Mouse (Mus musculus): ENCODE measurements around the gene Prrx2. TPM values are rescaled to one million over a fixed set of nuclear protein-coding genes. Genes with fewer than 3 reads are reported as not detected.
A peak's percentile ranks its signal among the peaks of the same experiment; 100 is the strongest.

Gene Prrx2
- total RNA-seq (2021) = 1 to 10 TPM; 1.8 to 2.7 TPM

DNA sequence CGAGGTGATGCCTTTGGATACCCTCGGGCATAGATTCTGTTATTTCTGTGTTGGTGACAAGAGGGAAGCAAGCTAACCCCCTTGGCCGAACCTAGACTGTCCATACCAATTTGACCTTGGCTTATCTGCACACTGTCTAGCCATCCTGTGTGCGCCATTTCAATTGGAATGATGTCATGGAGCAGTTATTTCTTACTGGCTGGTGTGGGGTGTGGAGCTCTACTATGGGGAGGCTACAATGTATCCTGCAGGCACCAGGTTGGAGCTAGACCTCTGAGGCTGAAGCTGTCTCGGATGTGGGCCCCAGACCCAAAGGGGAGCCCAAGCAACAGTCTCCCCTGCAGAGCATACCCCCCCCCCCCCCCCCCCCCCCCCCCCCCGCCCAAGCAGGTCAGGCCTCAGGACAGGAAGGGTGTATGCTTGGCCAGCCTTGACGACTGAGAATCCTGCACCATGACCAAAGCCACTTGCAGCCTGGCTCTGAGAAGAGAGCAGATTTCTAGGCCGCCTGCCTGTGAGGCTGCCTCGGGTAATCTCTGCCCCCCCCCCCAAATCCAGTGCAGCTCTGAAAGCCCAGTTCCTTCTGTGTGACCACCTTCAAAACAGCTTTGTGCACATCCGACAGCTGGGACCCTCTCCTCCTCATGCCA is at the start of gene Prrx2:
Gene Prrx2 (plus strand): TSS at position 600 of the 650 bp plus-strand sequence.
- no peak for DNase-seq (ENCODE audit: extremely low spot score in 1 of 2, low spot score in 2 of 2)
- intact Hi-C loops (cut with DNase I) = no loop called here

DNA sequence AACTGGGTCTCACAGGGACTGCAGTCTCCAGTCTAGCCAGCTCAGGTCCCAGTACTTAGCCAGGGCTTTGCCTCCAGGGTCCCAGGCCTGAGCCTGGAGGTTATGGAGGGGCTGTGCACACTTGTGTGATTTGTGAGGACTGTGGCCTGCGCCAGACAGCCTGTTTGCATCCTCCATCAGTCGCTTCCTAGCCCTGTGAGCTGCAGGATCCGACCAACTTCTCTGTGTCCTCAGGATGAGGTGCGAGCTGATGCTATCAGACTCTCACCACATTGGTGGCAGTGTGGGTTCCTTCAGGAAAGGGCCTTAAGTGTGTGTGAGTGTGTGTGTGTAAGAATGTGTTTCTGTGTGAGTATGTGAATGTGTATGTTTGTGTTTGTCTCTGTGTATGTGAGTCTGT is 47.3 kb upstream of the Prrx2 start:
- intact Hi-C loops (cut with DNase I) = no loop called here
- no peak for DNase-seq (ENCODE audit: extremely low spot score in 1 of 2, low spot score in 2 of 2)

DNA sequence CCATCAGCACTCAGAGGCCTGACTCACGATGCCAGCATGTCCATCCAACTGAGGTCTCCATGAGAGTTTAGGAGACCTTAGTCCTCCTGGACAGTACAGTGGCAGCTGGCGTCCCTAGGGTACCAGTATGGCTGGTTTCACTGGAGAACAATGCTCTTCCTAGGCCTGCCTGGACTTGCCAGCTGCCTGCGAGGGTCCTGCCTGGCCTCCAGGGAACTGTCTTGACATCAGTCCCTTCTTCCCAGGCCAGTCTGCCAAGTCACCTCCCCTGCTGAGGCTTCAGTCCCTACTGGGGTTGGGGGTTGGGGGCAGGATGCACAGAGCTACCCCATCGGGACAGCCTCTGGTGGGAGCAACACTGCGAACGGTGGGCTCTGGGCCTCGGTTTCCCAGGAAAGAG is 42.7 kb upstream of the Prrx2 start:
- no peak for DNase-seq (ENCODE audit: extremely low spot score in 1 of 2, low spot score in 2 of 2)
- intact Hi-C loops (cut with DNase I) = loop anchor here (5.0 kb wide), 1 partner anchor 180 kb away; no protein-coding TSS in a partner anchor

DNA sequence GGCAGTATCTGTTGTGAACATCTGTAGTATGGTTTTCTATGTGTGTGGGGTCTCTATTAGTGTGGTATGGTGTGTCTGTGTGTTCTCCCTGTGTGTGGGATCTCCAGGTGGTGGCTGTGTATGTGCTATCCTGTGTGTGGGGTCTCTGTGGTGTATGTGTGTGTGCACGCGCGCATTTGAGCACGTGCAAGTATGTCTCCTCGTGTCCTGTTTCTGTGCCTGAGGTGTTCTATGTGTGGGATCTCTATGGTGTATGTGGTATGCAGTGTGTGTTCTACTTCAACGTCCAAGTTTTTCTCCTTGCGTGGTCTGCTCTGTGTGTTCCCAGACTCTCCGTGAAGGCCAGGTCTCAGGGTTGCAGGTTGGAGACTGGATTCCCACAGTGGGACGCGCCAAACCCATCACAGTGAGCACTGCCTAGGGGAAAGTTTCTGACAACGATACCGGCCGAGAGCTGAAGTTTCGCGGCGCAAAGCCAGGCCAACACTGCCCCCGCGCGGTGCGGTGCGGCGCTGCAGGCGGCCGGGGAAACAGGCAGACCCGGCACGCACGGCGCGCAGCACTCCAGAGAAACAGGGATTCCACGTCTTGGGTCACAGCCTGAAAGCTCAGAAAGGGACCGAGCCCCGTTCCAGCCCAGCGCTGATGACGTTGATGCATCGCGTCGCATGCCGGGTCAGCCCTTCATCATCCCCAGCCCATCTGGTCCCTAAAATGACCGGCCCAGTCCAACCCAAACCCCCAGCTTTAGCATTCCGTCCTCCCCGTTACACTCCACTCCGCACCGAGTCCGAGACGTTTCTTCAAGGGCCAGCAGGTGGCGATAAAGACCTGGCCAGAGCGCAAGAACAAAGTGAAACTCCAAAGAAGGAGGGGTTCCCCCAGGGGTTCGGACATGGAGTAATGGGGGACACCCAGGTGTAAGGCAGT is 40.3 kb upstream of the Prrx2 start:
- DNase-seq (ENCODE audit: extremely low spot score in 1 of 2, low spot score in 2 of 2) = peak; percentile 92
- intact Hi-C loops (cut with DNase I) = loop anchor here (2.0 to 5.0 kb wide), 4 partner anchors 138 to 354 kb away; no protein-coding TSS in a partner anchor

DNA sequence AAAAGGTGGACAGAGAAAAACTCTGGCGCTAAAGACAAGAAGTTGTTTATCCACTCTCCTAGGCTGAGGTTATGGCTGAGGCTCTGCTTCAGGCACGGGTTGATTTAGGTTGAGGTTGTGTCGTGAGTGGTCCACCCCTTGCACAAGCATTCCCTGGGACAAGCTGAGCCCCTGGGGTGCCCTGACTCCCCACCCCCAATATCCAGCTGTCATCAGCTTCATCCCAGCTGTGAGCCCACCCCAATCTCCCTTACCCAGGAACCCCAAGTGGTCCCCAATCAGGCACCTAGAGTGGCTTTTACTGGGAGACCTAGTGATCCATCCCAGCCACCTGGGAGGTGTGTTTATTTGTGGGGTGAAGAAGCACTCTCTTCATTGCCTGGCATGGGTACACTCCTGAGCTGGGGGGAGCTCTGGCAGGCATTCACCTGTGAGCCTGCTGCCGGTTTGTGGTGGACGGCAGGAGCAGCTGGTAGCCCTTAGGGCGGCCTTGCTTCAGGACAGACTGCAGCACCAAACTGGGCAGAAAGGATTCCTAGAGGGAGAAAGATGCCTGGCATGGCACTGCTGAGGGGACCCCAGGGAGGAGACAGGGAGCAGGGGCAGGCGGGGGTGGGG is 39.4 kb upstream of the Prrx2 start:
- no peak for DNase-seq (ENCODE audit: extremely low spot score in 1 of 2, low spot score in 2 of 2)
- intact Hi-C loops (cut with DNase I) = loop anchor here (2.0 to 5.0 kb wide), 3 partner anchors 137 to 355 kb away; no protein-coding TSS in a partner anchor

DNA sequence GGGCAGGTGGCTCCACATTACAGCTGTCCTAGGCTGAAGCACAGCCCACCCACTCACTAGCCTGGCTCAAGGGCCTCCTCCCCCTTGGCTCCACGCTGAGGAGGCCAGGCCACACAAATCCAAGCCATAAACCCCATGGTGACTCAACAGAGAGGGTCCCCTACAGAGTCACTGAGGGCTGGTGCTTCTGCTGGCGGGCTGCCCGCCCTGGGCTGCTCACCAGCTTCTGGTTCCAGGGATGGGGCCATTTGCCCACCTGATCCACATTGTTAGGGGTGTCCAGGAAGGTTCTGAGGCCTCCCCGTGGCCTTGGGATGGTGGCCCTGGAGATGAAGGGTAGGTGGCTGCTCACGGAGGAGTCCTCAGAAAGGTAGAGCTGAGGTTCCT is 38.9 kb upstream of the Prrx2 start:
- intact Hi-C loops (cut with DNase I) = loop anchor here (2.0 to 5.0 kb wide), 3 partner anchors 136 to 355 kb away; no protein-coding TSS in a partner anchor
- DNase-seq (ENCODE audit: extremely low spot score in 1 of 2, low spot score in 2 of 2) = no peak

DNA sequence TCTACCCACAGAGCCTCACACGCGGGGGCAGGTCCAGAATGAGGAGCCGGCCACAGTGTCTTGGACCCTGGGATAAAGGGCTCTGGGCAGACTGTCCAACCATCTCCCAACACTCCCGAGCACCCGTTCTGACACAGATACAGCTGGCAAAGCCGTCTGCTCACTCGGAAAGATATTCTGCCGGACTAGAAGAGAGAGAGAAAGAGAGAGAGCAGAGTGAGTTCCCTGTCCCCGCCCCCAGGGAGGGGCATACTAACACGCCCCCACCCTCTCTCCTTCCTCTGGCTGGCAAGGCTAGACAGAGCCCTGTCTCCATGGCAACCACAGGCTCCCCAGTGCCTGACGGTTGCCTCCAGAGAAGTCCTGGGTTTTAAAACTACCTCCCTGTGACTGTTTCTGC is 38.4 kb upstream of the Prrx2 start:
- intact Hi-C loops (cut with DNase I) = loop anchor here (5.0 kb wide), 1 partner anchor 136 kb away; no protein-coding TSS in a partner anchor
- peak; percentile 91 to 92 for DNase-seq (ENCODE audit: extremely low spot score in 1 of 2, low spot score in 2 of 2)

DNA sequence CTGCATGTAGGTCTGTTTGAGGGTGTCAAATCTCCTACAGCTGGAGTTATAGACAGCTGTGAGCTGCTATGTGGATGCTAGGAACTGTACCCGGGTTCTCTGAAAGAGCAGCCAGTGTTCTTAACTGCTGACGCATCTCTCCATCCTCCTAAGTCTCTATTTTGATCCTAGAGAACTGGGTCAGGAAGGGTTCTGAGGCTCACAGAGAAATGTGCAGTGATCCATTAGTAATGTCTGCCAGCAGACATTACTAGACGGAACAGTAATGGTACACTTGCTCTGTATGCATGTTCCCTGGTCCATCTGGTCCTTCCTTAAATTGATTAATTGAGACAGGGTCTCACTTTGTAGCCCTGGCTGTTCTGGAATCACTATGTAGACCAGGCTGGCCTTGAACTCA is 35.3 kb upstream of the Prrx2 start:
- DNase-seq (ENCODE audit: extremely low spot score in 1 of 2, low spot score in 2 of 2) = no peak
- intact Hi-C loops (cut with DNase I) = loop anchor here (5.0 kb wide), 1 partner anchor 133 kb away; no protein-coding TSS in a partner anchor

DNA sequence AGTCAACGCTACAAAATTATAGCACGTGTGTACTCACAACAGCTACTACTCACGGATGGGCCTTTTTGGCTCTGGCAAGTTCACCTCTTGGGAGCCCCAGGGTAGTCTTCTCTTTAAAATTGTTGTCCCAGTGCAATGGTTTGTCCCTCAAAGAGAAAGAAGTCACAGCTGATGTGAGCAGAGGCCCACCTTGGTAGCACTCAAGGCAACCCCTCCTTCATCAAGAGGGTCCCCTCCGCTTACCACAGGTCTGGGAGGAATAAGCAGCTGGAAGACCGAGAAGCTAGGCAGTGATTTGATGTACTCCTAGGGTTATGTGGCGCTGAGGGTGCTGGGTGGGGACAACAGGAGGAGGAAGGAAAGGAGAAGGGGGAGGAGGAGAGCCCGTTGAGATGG is 34.1 kb upstream of the Prrx2 start:
- intact Hi-C loops (cut with DNase I) = no loop called here
- no peak for DNase-seq (ENCODE audit: extremely low spot score in 1 of 2, low spot score in 2 of 2)

DNA sequence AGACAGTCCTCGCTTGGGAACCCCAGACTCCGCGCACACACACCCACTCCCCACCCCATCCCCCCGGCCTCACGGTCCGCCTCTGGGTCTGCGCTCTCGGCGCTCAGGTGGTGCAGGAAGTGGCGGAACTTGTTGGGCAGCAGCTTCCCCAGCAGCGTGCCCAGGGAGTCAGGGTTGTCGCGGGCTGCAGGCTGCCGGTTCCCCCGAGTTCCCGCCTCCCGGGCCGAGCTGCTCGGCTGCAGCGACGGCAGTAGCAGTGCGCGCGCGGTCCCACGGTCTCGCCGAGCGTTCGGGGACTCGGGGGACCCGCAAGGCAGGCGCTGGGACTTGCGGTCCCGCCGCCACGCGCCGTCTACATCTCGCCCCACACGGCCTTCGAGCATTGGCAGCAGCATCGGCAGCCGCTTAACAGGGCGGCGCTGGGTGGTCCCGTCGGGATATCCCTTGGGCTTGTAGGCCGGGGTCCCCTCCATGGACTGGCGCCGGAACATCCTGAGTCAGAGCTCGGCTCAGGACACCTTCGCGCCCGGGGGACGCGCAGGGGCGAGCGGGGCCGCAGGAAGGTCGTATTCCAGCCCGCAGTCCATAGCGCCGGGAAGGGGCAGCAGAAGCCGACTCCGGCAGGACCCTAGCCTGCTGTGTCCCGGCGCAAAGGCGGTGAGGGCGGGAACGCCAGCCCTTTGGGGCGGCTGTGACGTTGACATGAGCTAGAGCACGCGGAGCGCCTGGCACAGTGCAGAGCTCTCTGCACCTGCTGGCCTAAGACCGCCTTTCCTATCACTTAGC is 33.5 kb upstream of the Prrx2 start:
- intact Hi-C loops (cut with DNase I) = no loop called here
- peak in 1 of 2 experiments; percentile 55 for DNase-seq (ENCODE audit: extremely low spot score in 1 of 2, low spot score in 2 of 2)

DNA sequence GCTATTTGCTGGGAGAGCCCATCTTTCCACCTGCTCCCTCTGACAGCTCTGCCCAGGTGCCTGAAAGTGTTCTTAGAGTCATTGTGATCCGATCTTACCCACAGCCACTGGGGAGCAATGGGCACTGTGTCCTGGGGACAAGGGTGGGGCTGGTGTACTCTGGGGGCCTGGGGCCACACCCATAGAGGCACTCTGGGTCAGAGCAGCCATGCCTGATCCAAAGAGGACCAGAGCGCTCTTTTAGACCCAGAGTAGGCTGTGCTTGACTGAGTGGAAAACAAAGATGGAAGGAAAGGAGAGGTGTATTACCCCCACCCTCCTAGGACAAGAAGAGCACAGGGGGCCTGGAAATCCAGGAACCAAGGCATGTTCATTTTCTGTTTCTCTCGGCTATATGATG is 31.2 kb upstream of the Prrx2 start, which contains the start of gene 1700001O22Rik:
Gene 1700001O22Rik (minus strand): TSS at position 58 of the 400 bp plus-strand sequence.
- intact Hi-C loops (cut with DNase I) = no loop called here
- DNase-seq (ENCODE audit: extremely low spot score in 1 of 2, low spot score in 2 of 2) = no peak

DNA sequence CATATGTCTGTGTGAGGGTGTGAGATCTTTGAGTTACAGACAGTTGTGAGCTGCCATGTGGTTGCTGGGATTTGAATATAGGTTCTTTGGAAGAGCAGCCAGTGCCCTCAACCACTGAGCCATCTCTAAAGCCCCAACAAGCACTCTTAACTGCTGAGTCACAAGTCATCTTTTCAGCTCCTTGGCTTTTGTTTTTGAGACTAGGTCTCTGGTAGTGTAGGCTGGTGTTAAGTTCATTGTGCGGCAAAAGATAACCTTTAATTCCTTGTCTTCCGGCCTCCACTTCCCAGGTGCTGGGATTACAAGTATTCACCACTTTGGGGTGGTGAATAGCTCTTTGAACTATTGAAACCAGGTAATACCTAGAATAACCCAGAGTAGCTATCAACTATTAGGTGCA is 28.8 kb upstream of the Prrx2 start:
- intact Hi-C loops (cut with DNase I) = no loop called here
- no peak for DNase-seq (ENCODE audit: extremely low spot score in 1 of 2, low spot score in 2 of 2)

DNA sequence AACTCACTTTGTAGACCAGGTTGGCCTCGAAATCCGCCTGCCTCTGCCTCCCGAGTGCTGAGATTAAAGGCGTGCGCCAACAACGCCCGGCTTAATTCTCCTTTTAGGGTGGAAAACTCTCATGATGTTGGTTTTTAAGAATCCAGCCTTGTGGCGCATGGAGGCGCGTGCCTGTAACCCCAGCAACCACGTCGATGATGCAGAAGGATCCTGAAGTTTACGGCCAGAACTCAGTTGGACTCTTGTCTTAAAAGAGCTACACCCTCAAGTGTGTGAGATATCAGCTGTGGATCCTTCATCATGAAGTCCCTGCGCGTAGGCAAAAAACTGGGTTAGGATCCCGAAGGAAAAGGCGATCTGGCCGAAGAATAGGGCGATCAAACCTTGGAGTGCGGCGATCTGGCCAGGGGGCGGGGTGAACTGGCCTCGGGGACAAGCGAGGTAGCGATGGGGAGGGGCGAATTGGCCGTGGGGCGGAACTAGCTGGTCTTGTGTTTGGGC is 27.6 kb upstream of the Prrx2 start:
- DNase-seq (ENCODE audit: extremely low spot score in 1 of 2, low spot score in 2 of 2) = peak in 1 of 2 experiments; percentile 55
- intact Hi-C loops (cut with DNase I) = no loop called here

DNA sequence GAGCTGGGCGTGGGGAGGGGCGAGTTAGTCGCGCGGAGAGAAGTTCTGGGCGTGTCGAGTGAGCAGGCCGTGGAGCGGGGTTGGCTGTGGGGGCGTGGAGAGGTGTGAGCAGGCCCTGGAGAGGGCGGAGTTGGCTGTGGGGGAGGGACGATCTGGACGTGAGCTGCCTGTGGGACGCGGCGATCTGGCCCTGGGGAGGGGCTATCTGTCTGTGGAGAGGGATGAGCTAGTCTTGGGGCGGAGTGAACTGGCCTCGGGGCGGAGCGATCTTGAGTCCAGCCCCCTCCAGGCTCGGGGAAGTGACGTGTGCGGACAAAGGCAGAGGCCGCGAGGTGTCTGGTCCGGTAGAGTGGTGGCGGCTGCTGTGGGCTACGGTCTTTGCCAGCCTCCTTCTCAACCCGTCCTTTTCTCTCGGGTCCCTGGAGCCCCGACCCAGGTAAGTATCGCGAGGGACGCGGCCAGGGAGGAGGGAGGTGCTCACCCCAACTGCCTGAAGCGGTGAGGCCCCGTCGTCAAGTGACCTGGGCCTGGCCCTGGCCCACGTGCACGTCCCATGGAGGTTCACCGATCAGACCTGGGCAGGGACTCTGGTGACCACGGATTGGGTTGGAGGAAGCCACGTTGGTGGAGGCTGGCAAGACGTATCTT is 27.0 kb upstream of the Prrx2 start, which contains the start of gene Ntmt1:
Gene Ntmt1 (plus strand): TSS at position 179 of the 648 bp plus-strand sequence.
- intact Hi-C loops (cut with DNase I) = no loop called here

DNA sequence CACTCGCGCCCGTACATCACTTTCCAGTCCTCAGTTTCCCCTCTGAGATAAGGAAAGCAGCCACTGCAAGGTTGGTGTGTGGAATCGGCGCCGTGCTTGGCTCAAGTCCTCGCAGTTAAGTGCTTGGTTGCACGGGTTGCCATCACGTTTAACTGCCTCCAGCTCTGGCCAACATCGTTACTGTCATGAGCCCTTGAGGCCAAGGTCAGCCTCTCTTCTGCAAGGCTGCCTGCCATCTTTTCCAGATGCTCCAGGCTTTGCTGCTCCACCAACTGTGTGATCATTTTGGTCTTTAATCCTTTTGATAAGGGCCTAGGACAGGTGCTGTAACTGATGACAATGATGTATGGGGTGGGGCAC is 26.5 kb upstream of the Prrx2 start:
- DNase-seq (ENCODE audit: extremely low spot score in 1 of 2, low spot score in 2 of 2) = no peak
- intact Hi-C loops (cut with DNase I) = no loop called here

More for the DNA sequence above, 27.0 kb upstream of the Prrx2 start, which contains the start of gene Ntmt1:
- peak; percentile 98 to 100 for DNase-seq (ENCODE audit: extremely low spot score in 1 of 2, low spot score in 2 of 2)

DNA sequence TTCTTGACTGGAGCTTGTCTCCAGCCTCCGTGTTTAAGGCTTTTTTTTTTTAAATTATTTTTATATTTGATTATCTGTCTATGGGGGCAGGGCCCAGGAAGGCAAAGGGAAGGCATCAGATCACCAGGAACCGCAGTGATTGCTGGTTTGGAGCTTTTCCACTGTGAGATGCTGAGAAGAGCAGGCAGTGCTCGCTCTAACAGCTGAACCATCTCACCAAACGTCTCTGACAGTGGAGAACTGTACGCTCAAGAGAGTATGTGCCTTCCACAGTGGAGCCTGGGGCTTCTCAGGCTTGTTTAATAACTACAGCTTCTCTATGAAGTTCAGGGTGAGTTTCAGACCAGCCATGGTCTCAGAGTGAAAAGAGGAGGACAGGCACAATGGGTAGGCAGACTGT is 25.3 kb upstream of the Prrx2 start:
- no peak for DNase-seq (ENCODE audit: extremely low spot score in 1 of 2, low spot score in 2 of 2)
- intact Hi-C loops (cut with DNase I) = no loop called here

DNA sequence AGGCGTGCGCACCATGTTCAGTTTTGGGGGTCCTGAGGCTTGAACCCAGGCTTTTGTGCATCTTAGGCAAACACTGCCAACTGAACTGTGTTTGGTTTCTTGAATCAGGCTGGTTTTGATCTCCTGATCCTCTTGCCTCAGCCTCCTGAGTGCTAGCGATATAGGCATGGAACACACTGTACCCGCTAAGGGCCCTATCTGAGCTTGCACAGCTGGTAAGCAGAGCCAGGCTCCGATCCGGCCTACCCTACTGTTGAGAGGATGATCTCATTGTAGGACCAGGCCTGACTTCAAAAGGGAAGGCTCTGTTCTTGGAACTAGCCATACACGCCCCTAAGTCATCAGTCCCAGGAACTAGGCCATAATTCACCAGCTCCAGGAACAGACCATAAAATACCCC is 24.2 kb upstream of the Prrx2 start:
- intact Hi-C loops (cut with DNase I) = no loop called here
- DNase-seq (ENCODE audit: extremely low spot score in 1 of 2, low spot score in 2 of 2) = no peak

DNA sequence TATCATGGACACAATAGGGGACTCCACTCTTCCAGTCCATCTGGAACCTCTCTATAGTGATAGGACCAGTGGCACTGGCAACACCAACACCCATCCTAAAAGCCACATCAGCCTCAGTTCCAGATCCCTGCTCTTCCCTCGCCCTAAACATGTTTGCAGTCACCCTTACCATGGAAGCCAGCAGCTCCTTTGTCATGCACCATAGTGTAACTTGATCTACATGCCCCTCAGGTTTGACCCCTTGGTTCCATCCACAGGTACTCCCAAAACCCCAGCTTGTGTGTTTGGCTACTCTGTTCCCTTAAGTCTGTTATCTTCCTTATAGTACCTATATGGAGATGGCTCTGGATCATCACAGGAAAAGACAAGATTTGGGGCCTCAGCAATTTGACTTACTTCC is 18.4 kb upstream of the Prrx2 start:
- intact Hi-C loops (cut with DNase I) = no loop called here
- no peak for DNase-seq (ENCODE audit: extremely low spot score in 1 of 2, low spot score in 2 of 2)

Data from left cerebral cortex, postnatal 10 days (tissue).